9 mouse cellular contexts compared by ENCODE assay signal in genomic region chr14:74990504-74990903, GRCm38 (mm10). TPM values are rescaled to one million over a fixed set of nuclear protein-coding genes. Genes with fewer than 3 reads are reported as not detected.
DNase-seq lines count a peak whose midpoint lies in the region; ATAC-seq and TF ChIP-seq lines count a peak whose summit lies in the region.
"Had no signal": no experiment of that assay in that cellular context is flagged by ENCODE, and none has a peak within 500 bp of the region (broad histone marks: within the 10 kb centered on the region; RNA-seq: fewer than 3 reads in every experiment).

No protein-coding gene starts in this region.

- H3K9ac ChIP-seq in hindbrain, embryonic 12.5 days, result no peak overlapping the region
- H3K9ac ChIP-seq in hindbrain, embryonic 13.5 days, result no peak overlapping the region
- no peak overlapping the region for H3K9ac ChIP-seq in embryonic facial prominence, embryonic 11.5 days (replicated peaks; ENCODE audit: low read length)
- H3K9ac ChIP-seq in liver, embryonic 14.5 days (replicated peaks), result no peak overlapping the region
- H3K9ac ChIP-seq: liver, embryonic 13.5 days had no signal

- TF ChIP-seq EP300 in liver, embryonic 14.5 days (IDR thresholded peaks at IDR 0.05; ENCODE audit: low read depth), result no peak

- TF ChIP-seq CTCF in liver, embryonic 14.5 days (IDR thresholded peaks at IDR 0.05; ENCODE audit: low read depth), result peak; percentile 58

- no peak overlapping the region for H3K27ac ChIP-seq in hindbrain, embryonic 12.5 days
- H3K27ac ChIP-seq in hindbrain, embryonic 13.5 days, result no peak overlapping the region
- no peak overlapping the region for H3K27ac ChIP-seq in embryonic facial prominence, embryonic 11.5 days (replicated peaks; ENCODE audit: low read depth, low read length)
- H3K27ac ChIP-seq in liver, embryonic 14.5 days, result no peak overlapping the region
- H3K27ac ChIP-seq: liver, embryonic 13.5 days had no signal

- H3K4me1 ChIP-seq in hindbrain, embryonic 12.5 days, result no peaks in the 10 kb centered on the region
- H3K4me1 ChIP-seq in hindbrain, embryonic 13.5 days (replicated peaks), result no peaks in the 10 kb centered on the region
- H3K4me1 ChIP-seq in embryonic facial prominence, embryonic 11.5 days (ENCODE audit: control insufficient read depth, insufficient read depth, low read length), result no peaks in the 10 kb centered on the region
- peaks cover 0 to 5% of the 10 kb centered on the region in 2 experiments; a peak in 3 of 4 replicates for H3K4me1 ChIP-seq in liver, embryonic 14.5 days (replicated peaks; ENCODE audit: control insufficient read depth in 2 of 2, insufficient read depth in 2 of 2, low read length in 1 of 2)

- peak; percentile 76 for DNase-seq in A20 (ENCODE audit: low read depth, low spot score)
- peak; percentile 62 for DNase-seq in Muller cell, postnatal 12 days (ENCODE audit: inconsistent ontology term)
- peak; percentile 93 for DNase-seq in embryonic facial prominence, embryonic 11.5 days (ENCODE audit: low spot score)
- peak; percentile 40 to 59 (median 44) for DNase-seq in liver, embryonic 14.5 days (ENCODE audit: low read depth in 3 of 3, low spot score in 3 of 3)
- no peak for DNase-seq in urinary bladder, postnatal 10 days (ENCODE audit: low spot score)
- DNase-seq in thymus, postnatal 4 days, result no peak
- DNase-seq: liver, embryonic 13.5 days had no signal

- no peak overlapping the region for H3K4me3 ChIP-seq in hindbrain, embryonic 12.5 days
- H3K4me3 ChIP-seq in hindbrain, embryonic 13.5 days, result no peak overlapping the region
- H3K4me3 ChIP-seq in embryonic facial prominence, embryonic 11.5 days (ENCODE audit: low read depth, low read length), result no peak overlapping the region
- no peak overlapping the region for H3K4me3 ChIP-seq in liver, embryonic 14.5 days (ENCODE audit: insufficient read depth in 1 of 2, low read depth in 2 of 2, low read length in 2 of 2)
- H3K4me3 ChIP-seq: liver, embryonic 13.5 days had no signal

- no peaks in the 10 kb centered on the region for H3K36me3 ChIP-seq in hindbrain, embryonic 12.5 days
- no peaks in the 10 kb centered on the region for H3K36me3 ChIP-seq in hindbrain, embryonic 13.5 days
- H3K36me3 ChIP-seq in embryonic facial prominence, embryonic 11.5 days (replicated peaks; ENCODE audit: control insufficient read depth, insufficient read depth, low read depth, low read length), result no peaks in the 10 kb centered on the region
- H3K36me3 ChIP-seq in liver, embryonic 14.5 days (replicated peaks; ENCODE audit: control insufficient read depth, insufficient read depth, low read depth), result no peaks in the 10 kb centered on the region
- H3K36me3 ChIP-seq: liver, embryonic 13.5 days had no signal

- 0% methylated on average over 1 of the region's 1 CpGs for WGBS in hindbrain, embryonic 12.5 days
- 0% methylated on average over 1 of the region's 1 CpGs for WGBS in hindbrain, embryonic 13.5 days
- 3% methylated on average over 1 of the region's 1 CpGs for WGBS in embryonic facial prominence, embryonic 11.5 days
- WGBS in liver, embryonic 14.5 days (ENCODE audit: insufficient replicate concordance), result 3% methylated on average over 1 of the region's 1 CpGs

- H3K9me3 ChIP-seq in hindbrain, embryonic 12.5 days (replicated peaks), result no peaks in the 10 kb centered on the region
- no peaks in the 10 kb centered on the region for H3K9me3 ChIP-seq in hindbrain, embryonic 13.5 days
- H3K9me3 ChIP-seq in embryonic facial prominence, embryonic 11.5 days (replicated peaks; ENCODE audit: control insufficient read depth, low read length), result no peaks in the 10 kb centered on the region
- H3K9me3 ChIP-seq in liver, embryonic 14.5 days (ENCODE audit: control insufficient read depth, low read length), result no peaks in the 10 kb centered on the region
- H3K9me3 ChIP-seq: liver, embryonic 13.5 days had no signal

- H3K27me3 ChIP-seq in hindbrain, embryonic 12.5 days, result 0 out of 2 replicates have a peak, but pooled peaks cover 3% of the 10 kb centered on the region
- H3K27me3 ChIP-seq in hindbrain, embryonic 13.5 days, result no peaks in the 10 kb centered on the region
- H3K27me3 ChIP-seq in embryonic facial prominence, embryonic 11.5 days (ENCODE audit: control insufficient read depth, insufficient read depth, low read length), result no peaks in the 10 kb centered on the region
- no peaks in the 10 kb centered on the region for H3K27me3 ChIP-seq in liver, embryonic 14.5 days (ENCODE audit: control insufficient read depth, insufficient read depth, low read length)
- H3K27me3 ChIP-seq: liver, embryonic 13.5 days had no signal

- ATAC-seq in hindbrain, embryonic 12.5 days (ENCODE audit: low FRiP score), result 0 out of 2 replicates have a peak, but pooled peaks have one; percentile 40
- no peak; the same call in 1 of the 2 replicates for ATAC-seq in hindbrain, embryonic 13.5 days (ENCODE audit: low FRiP score)
- no peak; the same call in 1 of the 2 replicates for ATAC-seq in embryonic facial prominence, embryonic 11.5 days (replicated peaks; ENCODE audit: insufficient number of reproducible peaks, low FRiP score, low TSS enrichment, low read depth)
- ATAC-seq in liver, embryonic 14.5 days (ENCODE audit: insufficient read depth), result peak; percentile 48; the same call in 1 of the 2 replicates

- no peak overlapping the region for H3K4me2 ChIP-seq in hindbrain, embryonic 12.5 days (replicated peaks)
- no peak overlapping the region for H3K4me2 ChIP-seq in hindbrain, embryonic 13.5 days
- H3K4me2 ChIP-seq in embryonic facial prominence, embryonic 11.5 days (ENCODE audit: low read depth, low read length), result no peak overlapping the region
- H3K4me2 ChIP-seq in liver, embryonic 14.5 days (ENCODE audit: low read depth), result no peak overlapping the region
- H3K4me2 ChIP-seq: liver, embryonic 13.5 days had no signal

RNA-seq across cellular contexts. Expression of gene Rubcnl, which starts 25.3 kb away (rescaled TPM):
- 0.08 and 0.23 TPM in 2 replicates for polyA plus RNA-seq in hindbrain, embryonic 12.5 days (2016; fragmentation: Nextera tagmentation; extraction: Ambion mirVana)
- 0.23 and 0.27 TPM in 2 replicates for polyA plus RNA-seq in hindbrain, embryonic 13.5 days (2015; fragmentation: Nextera tagmentation; extraction: Ambion mirVana)
- 0.07 and 0.65 TPM in 2 replicates for polyA plus RNA-seq in embryonic facial prominence, embryonic 11.5 days (2014; fragmentation: Nextera tagmentation; extraction: Ambion mirVana)
- 0.12 and 0.21 TPM in 2 replicates for polyA plus RNA-seq in liver, embryonic 14.5 days (2012; rRNA removed)
- 0.09 and 0.15 TPM in 2 replicates for polyA plus RNA-seq in liver, embryonic 14.5 days (2014; fragmentation: Nextera tagmentation; extraction: Ambion mirVana)

RNA-seq across cellular contexts. Expression of gene Lrch1, which starts 42.8 kb away (rescaled TPM):
- 13.3 and 23.4 TPM in 2 replicates for polyA plus RNA-seq in hindbrain, embryonic 12.5 days (2016; fragmentation: Nextera tagmentation; extraction: Ambion mirVana)
- polyA plus RNA-seq in hindbrain, embryonic 13.5 days (2015; fragmentation: Nextera tagmentation; extraction: Ambion mirVana), result 13.1 and 13.2 TPM in 2 replicates
- polyA plus RNA-seq in embryonic facial prominence, embryonic 11.5 days (2014; fragmentation: Nextera tagmentation; extraction: Ambion mirVana), result 10.1 and 10.4 TPM in 2 replicates
- 2.7 and 2.8 TPM in 2 replicates for polyA plus RNA-seq in liver, embryonic 14.5 days (2012; rRNA removed)
- 3.4 and 4.4 TPM in 2 replicates for polyA plus RNA-seq in liver, embryonic 14.5 days (2014; fragmentation: Nextera tagmentation; extraction: Ambion mirVana)

Comparison
In these comparisons a context has a peak if more than half of its experiments do, and no peak if none do; other contexts are left out.
1. ATAC-seq: peak in hindbrain, embryonic 12.5 days (single experiment) and liver, embryonic 14.5 days (single experiment); none in hindbrain, embryonic 13.5 days (single experiment) and embryonic facial prominence, embryonic 11.5 days (single experiment).
2. DNase-seq: peak in A20 (single experiment), Muller cell, postnatal 12 days (single experiment), embryonic facial prominence, embryonic 11.5 days (single experiment) and liver, embryonic 14.5 days (3 of 3); none in urinary bladder, postnatal 10 days (single experiment) and thymus, postnatal 4 days (single experiment).